Mouse (Mus musculus) urinary bladder, adult 2 months (tissue): ENCODE results near the gene Slc6a13. TPM values are rescaled to one million over a fixed set of nuclear protein-coding genes. Genes with fewer than 3 reads are reported as not detected.

Source experiments
- DNase-seq: peaks from one replicate; pipeline ENCODE4 v3.0.0; 2022; ENCODE audit warnings: low spot score
- polyA plus RNA-seq: library from polyadenylated mRNA; depleted of rRNA; stranded (reverse); fragments of >200 nt; gene quantifications from 2 replicates; pipeline ENCODE4 v1.2.3, GENCODE M21; 2012; rRNA removed

The Slc6a13 gene
- 0.40 and 1.2 TPM in 2 replicates for polyA plus RNA-seq

DNA sequence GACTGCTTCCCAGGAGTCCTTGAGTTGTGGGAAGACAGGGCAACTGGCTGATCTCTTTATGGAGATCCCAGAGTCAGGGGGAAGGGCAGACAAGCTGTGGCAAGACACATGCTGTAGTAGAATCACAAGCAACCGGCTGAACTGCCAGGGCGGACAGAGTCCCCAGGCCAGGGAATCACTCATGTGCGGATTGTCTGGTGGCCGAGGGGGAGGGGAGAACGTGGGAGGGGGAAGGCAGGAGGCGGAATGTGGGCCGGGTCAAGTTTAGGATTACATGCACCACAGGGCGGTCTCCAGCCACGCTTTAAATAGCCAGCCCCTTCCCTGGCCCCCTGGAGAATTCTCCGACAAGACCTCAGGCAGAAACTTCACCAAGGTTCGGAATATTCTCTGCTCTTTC is at the start of gene Slc6a13:
Gene Slc6a13 (plus strand): TSS at position 274 of the 400 bp plus-strand sequence.
- DNase-seq, result no peak

- DNase-seq, result no peak
Measured at GRCm38 (mm10) chr6:121250406-121250805, 49.6 kb upstream of the Slc6a13 start.

GRCm38 (mm10) chr6:121251256-121251655 is 48.8 kb upstream of the Slc6a13 start:
- DNase-seq, result no peak

- DNase-seq, result no peak
Measured at GRCm38 (mm10) chr6:121260548-121260947, 39.5 kb upstream of the Slc6a13 start.

GRCm38 (mm10) chr6:121261233-121261632 is 38.8 kb upstream of the Slc6a13 start:
- no peak for DNase-seq

GRCm38 (mm10) chr6:121262004-121262403 is 38.0 kb upstream of the Slc6a13 start:
- no peak for DNase-seq

- no peak for DNase-seq
Measured at GRCm38 (mm10) chr6:121262496-121262895, 37.5 kb upstream of the Slc6a13 start.

DNA sequence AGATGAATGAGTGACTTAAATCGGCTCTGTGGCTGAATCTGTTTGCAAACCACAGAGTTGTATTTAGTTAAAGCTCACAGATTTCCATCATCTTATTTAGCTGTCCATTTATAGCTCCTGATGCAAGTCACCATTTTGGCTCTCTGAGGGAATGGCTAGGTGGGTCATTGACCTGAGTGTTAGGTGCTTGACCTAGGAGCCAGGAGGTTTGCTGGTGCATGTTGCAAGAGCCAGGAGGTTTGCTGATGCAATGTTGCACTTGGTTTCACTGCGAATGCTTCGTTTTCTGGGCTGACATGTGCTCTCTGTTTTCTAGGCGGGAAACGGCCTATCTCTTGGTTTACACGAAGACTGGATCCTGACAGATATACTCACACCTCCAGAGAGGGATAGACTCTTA is 29.9 kb upstream of the Slc6a13 start:
- DNase-seq, result no peak

- no peak for DNase-seq
Measured at GRCm38 (mm10) chr6:121271707-121272074, 28.3 kb upstream of the Slc6a13 start.

DNA sequence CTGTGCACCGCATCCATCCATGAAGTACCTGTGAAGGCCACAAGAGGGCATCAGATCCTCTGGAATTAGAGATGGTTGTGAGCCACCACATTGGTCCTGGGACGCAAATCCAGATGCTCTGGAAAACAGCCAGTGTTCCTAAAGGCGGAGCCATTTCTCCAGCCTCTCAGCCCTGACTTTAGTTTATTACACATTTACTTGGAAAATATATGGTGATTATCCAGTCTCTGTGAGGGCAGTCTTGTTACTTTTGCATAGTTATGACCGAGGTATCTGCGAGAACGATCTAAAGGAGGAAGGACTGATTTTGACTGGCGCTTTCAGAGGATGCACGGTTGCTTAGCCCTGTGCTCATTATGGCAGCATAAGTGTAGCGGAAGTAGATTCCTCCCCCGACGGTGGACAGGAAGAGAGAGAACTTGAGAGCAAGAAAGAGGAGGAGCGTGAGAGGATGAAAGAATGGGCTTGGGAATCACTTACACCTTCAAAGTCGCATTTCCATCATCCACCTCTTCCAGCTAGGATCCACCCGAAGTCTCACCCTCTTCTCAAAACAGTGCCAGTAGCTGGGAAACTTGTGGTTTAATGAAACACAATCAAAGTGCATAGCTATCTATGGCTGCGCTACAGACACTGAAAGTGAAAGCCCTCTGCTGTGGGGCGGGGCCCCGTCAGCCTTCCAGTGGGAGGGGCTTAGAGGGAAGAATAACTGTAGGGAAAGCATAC is 27.8 kb upstream of the Slc6a13 start:
- no peak for DNase-seq

DNA sequence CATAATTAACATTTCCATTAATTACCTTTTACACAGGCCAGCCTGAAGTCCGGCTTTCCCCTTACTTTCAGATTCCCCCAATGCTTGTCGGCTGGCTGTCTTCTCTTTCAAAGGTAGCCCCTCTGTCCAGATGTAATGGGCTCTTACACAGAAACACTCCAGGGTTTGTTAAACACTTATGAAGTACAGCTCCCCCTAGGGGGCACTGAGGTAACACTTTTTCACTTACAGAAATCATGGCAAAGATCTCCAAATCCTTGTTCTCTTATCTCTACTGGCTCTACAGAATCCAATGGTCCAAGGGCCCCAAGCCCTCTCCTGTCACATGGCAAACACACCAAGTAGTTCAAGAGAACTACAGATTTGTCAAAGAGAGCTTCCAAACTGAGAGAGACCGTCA is 25.7 kb upstream of the Slc6a13 start:
- DNase-seq, result no peak

- DNase-seq, result no peak
Measured at GRCm38 (mm10) chr6:121284132-121284531, 15.9 kb upstream of the Slc6a13 start.

- DNase-seq, result no peak
Measured at GRCm38 (mm10) chr6:121299317-121299716, 710 bp upstream of the Slc6a13 start.

- DNase-seq, result no peak
Measured at GRCm38 (mm10) chr6:121300504-121300903, 477 bp downstream of the Slc6a13 start.

DNA sequence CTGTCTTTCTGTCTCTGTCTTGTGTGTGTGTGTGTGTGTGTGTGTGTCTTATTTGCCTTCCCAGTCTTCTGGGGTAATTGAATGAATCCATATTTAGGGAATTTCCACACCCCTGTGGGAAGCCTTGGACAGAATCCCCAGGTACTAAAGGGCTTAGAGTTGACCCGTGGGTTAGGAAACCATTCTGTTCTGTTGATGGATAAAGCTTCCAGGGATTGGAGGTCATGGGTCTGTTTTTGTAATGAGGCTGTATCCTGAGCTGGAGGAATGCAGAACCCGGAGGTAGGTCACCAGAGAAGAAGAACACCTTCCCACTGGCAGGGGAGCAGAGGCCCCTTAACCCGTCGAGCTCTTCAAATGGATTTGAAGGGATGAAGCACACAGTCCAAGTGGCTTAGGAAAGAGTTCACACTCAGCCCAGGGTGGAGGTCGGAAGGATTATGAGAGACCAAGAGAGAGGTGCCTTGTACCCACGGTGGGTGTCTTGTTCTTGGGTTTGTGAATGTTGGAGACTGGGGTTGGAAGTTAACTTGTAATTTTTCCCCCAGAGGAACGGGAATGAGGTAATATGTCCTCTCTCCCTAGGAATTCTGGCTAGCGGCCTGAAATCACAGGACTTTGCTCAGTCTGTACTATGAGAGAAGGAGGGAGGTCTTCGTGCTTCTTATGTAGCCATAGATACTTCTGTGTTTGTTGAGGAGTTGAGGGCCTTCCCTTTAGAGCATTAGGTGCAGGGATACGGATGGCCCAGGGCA is 3.6 kb downstream of the Slc6a13 start:
- DNase-seq, result no peak

DNA sequence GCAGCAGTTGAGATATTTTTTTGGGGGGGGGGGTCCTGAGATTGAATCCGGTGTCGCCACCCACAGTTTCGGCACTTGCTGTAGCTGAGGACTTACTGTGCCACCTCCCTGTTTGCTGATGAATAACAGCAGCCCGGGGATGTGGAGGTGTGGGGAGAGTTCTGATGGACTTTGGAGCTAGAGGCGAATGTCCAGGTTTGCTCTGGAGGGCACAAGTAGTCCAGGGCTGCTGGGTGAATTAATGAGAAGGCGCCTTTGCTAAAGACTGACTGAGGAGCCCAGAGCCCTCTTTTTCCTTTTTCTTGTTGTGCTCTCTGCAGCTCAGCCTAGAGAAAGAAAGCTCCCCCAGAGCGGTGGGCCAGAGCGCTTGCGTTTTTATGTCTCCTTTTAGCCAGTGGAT is 4.6 kb downstream of the Slc6a13 start:
- no peak for DNase-seq

GRCm38 (mm10) chr6:121305571-121305970 is 5.5 kb downstream of the Slc6a13 start:
- DNase-seq, result no peak

DNA sequence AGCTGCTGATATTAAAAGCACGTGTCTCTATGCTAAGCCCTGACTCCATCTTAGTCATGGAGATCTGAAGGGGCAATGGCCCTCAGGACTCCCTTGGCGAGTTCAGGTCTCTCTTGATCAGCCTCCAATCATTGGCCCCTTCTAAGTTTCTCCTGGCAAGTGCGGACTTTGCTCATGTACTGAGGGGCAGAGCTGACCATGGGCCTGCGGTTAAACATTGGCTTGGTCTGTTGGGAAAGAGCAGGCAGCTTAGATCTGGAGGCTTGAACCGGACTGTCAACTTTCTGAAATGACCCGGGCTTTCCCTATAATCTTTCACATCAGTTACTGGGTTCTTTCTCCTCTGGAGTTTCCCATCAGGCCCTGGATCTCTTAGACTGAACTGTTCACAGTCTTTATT is 11.0 kb downstream of the Slc6a13 start:
- no peak for DNase-seq

DNA sequence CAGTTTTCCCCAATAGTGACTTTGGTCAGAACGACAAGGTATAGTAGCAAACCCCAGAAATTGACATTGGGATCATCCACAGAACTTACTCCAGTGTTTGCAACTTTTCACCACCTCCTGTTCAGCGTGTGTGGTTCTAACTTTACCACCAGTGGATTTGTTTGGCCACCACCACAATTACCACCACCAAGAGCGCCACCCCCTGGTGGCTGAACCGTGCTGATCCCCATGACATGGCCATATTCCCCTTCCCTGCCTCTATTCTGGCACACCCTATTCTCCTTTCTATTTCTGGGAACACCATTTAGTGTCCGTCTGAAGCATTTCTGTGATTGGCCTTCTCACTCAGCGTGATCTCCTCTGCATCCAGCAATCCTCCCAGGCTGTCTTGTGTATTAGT is 19.1 kb downstream of the Slc6a13 start:
- no peak for DNase-seq

DNA sequence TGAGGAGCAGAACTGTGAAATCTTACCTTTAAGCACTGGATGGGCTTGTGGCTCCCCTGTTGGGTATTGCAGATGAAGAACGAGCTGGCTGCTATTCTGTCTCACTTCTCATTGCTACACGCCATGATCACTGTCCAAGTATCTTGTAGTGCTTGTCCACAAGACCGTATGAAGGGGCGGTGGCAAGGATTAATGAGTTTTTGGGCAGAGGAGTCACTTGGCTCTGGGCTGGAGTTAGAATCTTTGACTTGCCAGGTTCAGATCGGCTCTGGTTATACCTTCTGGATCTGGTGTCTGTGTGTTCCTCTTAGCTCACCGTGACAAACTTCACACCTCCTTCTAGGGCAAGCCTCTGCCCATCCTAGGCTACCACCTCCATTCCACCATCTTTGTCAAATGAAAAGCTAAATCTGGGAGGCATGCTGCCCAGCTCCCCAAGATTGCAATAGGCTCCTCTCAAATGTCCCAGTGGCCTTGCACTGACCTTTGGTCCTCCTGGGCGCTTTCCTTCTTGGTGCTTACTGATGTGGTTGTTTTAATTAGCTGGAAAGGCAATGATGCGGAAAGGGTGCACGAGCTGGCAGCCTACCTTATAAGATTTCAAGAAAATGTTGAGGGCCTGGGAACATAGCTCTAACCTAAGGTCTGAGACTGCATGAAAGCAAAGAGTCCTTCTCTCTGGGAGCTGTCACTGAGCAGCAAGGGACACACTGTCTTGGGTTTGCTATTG is 22.5 kb downstream of the Slc6a13 start:
- DNase-seq, result no peak

DNA sequence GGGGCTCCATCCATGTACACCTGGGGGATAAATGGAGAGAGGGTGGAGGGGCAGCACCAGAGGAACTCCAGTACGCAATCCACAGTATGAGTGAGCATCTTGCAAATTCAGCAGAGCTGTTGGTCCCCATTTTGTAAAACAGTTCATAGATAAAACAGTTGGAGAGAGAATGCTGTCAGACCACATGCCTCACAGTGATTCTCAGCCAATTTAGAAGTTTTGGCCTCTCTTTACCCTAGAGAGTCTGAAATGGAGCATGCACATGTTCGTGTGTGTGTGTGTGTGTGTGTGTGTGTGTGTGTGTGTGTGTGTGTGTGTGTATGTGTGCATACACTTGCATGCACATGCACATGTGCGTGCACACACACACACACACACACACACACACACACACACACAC is 25.3 kb downstream of the Slc6a13 start:
- no peak for DNase-seq

- DNase-seq, result no peak
Measured at GRCm38 (mm10) chr6:121325740-121326139, 25.7 kb downstream of the Slc6a13 start.
